Mouse (Mus musculus): Measurements from ENCODE around the gene Xbp1.
"Not testable (repeated sequence)": the region's sequence is repeated elsewhere in the genome, so short reads cannot be mapped to it uniquely, and the experiment has no call there.

Xbp1 gene

GRCm38 (mm10) chr11:5502351-5503051 is 18.0 kb upstream of the Xbp1 start:
- no peak for DNase-seq

- DNase-seq: no peak
Measured at GRCm38 (mm10) chr11:5505856-5506575, 14.4 kb upstream of the Xbp1 start.

- DNase-seq: no peak
Measured at GRCm38 (mm10) chr11:5509215-5510098, 11.0 kb upstream of the Xbp1 start.

- DNase-seq: no peak
Measured at GRCm38 (mm10) chr11:5510099-5510391, 10.4 kb upstream of the Xbp1 start.

GRCm38 (mm10) chr11:5510686-5511085 is 9.8 kb upstream of the Xbp1 start:
- not testable (repeated sequence) for DNase-seq

GRCm38 (mm10) chr11:5512099-5512725 is 8.2 kb upstream of the Xbp1 start:
- DNase-seq: no peak

GRCm38 (mm10) chr11:5512961-5513360 is 7.5 kb upstream of the Xbp1 start:
- DNase-seq: no peak

- DNase-seq: no peak
Measured at GRCm38 (mm10) chr11:5514091-5514490, 6.4 kb upstream of the Xbp1 start.

- DNase-seq: no peak
Measured at GRCm38 (mm10) chr11:5515196-5515595, 5.3 kb upstream of the Xbp1 start.

GRCm38 (mm10) chr11:5515655-5516054 is 4.8 kb upstream of the Xbp1 start:
- no peak for DNase-seq

GRCm38 (mm10) chr11:5516151-5516550 is 4.3 kb upstream of the Xbp1 start:
- DNase-seq: no peak

- no peak for DNase-seq
Measured at GRCm38 (mm10) chr11:5516617-5517016, 3.8 kb upstream of the Xbp1 start.

GRCm38 (mm10) chr11:5517346-5517745 is 3.1 kb upstream of the Xbp1 start:
- no peak for DNase-seq

GRCm38 (mm10) chr11:5519681-5520080 is 778 bp upstream of the Xbp1 start:
- DNase-seq: peak; percentile 33

GRCm38 (mm10) chr11:5521266-5521515 is 732 bp downstream of the Xbp1 start:
- DNase-seq: no peak

GRCm38 (mm10) chr11:5521516-5522291 is 1.2 kb downstream of the Xbp1 start:
- peak; percentile 71 for DNase-seq

GRCm38 (mm10) chr11:5522798-5523415 is 2.4 kb downstream of the Xbp1 start:
- no peak for DNase-seq

GRCm38 (mm10) chr11:5525418-5525817 is 5.0 kb downstream of the Xbp1 start:
- DNase-seq: no peak

- no peak for DNase-seq
Measured at GRCm38 (mm10) chr11:5526573-5527439, 6.3 kb downstream of the Xbp1 start.

- DNase-seq: no peak
Measured at GRCm38 (mm10) chr11:5527865-5528523, 7.5 kb downstream of the Xbp1 start.

- no peak for DNase-seq
Measured at GRCm38 (mm10) chr11:5528841-5529240, 8.4 kb downstream of the Xbp1 start.

Data from cerebellum, adult 11-12 months (tissue).